Mouse (Mus musculus) frontal cortex, postnatal 10 days (tissue): ENCODE results near the gene Zfp458.
"Not testable (repeated sequence)": the region's sequence is repeated elsewhere in the genome, so short reads cannot be mapped to it uniquely, and the experiment has no call there.

Experiments used
- DNase-seq, 2 experiments: peaks; one replicate each; pipeline ENCODE4 v3.0.0; 2022; ENCODE audit warnings: low spot score in 2 of 2, mixed read lengths in 1 of 2

Gene Zfp458

GRCm38 (mm10) chr13:67278314-67278713 is at the start of gene Zfp458:
Gene Zfp458 (minus strand): TSS chr13:67278466.
- DNase-seq, result no peak

- DNase-seq, result no peak
These were observed 28.5 kb upstream of the Zfp458 start for GRCm38 (mm10) chr13:67306718-67307117.

DNA sequence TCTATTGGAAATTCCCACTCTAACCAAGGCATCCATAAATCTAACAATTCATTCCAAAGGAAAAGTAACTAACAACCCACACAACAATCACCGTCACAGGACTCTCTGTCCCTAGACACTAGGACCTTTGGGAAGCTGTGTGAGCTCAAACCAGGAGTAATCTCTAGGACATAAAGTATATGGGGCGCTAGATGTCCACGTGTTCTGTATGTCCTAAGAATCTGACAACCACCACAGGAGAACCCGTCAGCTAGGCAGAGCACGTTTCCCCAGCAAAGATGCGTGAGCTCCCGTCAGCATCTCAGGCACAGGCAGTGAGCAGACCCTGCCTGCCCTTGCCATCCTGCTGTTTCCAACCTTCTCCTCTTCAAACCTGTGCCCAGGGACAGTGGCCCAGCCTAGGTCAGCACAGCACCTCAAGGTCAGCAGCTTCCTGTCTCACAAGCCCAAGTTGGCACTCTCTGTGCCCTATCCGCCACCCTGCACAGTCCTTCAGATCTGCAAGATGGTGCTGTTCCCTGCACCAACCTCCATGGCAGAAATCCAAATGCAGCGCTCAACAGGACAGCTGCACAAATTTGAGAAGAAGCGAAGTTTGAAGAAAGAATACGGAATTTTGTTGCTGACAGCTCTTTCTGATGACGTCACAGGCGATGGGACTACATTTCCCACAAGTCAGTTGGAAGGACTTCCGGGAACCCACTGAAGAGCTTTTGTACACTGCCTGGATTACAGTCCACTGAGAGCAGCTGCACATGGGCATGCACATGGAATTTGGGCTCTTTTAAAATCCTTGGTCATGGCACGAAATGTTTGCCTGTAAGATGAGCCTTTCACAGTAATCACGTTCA is 27.8 kb upstream of the Zfp458 start, which contains the start of gene Zfp457:
Gene Zfp457 (minus strand): TSS at position 664 of the 851 bp plus-strand sequence.
- peak; percentile 88 to 89 for DNase-seq

GRCm38 (mm10) chr13:67269383-67270065 is 8.7 kb downstream of the Zfp458 start:
- DNase-seq, result not testable (repeated sequence)

- peak; percentile 67 to 68 for DNase-seq
These were observed 9.5 kb downstream of the Zfp458 start for GRCm38 (mm10) chr13:67268568-67269369.

- DNase-seq, result no peak
These were observed 64.2 kb downstream of the Zfp458 start for GRCm38 (mm10) chr13:67214015-67214607.
